Mouse (Mus musculus) skeletal muscle tissue, adult 2 months (tissue): ENCODE results near the gene Zmiz1.

Source experiments
- DNase-seq: peaks from one replicate; pipeline ENCODE4 v3.0.0-alpha.2; 2012; ENCODE audit warnings: low read depth, low spot score

Zmiz1 gene

DNA sequence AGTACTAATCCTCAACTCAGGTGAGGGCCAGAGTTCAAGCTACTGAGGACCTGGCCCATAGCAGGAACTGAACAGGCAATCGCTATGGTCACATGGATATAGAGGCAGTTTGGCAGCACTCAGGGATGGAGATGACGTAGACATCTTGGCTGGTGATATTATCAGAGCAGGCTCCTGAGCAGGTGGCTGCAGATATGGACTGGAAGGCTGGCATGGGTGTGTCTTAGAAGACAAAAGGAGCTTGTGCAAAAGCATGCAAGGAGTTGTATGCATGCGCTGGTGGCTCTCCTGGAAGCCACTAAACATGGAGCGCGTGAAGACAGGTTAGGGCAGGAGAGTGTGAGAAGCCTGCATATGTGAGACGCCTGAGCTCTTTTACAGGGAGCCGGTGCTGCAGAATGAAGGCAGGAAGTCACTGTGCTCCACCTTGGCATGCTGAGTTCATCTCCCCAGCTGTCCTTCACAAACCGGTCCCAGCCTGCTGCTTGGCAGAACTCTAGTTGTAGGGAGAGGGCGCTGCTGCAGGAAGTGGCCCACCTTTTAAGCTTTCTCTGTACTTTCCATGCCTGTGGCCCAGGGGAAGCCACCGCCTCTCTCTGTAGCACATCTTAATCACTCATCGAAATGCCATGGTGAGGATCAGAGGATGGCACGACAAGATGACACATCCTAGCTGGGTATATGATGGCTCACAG lies 4.8 kb upstream of the Zmiz1 start:
- no peak for DNase-seq

DNA sequence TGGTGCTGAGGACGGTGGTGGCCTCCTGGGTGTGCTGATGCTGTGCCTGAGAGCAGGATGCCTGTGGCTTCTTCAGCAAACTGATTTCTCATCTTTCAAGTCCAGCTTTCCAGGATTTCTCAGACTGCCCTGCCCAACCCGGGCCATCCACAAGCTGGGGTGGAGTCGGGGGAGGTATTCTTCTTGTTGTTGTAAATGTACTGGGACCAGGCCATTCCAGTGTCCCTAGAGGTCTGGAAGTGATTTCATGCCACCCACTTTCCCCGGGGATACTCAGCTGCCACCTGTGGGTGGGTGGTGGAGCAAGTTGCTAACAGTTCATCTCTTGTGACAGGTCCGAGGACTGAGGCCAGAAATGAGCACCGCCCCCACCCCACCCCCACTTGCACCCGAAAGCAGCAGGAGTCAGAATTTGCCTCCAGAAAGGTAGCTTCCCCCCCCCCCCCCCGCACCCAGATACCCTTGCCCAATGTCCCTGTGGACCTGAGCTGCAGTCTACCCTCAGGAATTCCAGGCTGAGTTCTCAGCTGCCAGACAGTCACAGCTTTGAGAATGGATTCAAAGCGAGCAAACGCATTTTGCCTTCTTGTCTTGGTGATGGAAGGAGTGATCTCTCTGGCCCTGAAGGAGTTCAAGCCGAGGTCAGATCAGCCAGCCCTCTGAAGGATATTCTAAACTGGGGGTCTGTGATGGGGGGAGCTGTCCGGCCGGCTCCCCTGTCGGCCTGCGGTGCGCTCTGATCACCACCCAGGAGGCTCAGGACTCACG lies 2.1 kb upstream of the Zmiz1 start:
- DNase-seq = no peak

DNA sequence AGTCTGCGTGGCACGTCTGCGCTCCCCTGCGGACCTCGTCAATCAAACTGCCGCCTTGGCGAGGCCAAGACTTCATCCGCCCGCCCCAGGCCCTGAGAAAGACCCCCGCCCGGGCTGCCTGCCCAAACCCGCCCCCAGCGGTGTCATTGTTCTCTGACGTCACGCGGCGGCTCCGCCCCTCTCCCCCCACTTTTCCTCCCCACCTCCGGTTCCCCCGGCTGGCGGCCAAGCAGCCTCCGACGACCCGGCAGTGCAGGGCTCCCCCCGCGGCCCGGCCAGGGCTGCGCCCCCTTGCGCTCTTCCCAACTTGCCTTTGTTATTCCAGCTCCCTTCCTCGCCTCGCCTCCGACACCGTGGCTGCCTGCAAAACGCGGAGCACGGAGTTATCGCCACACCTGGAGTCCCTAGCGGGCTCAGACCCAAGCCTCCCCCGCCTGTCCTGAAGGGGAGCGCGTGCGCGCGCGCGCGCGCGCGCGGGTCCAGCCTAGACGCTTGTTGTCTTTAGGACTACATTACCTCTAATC lies 1.5 kb upstream of the Zmiz1 start:
- peak; percentile 96 for DNase-seq

DNA sequence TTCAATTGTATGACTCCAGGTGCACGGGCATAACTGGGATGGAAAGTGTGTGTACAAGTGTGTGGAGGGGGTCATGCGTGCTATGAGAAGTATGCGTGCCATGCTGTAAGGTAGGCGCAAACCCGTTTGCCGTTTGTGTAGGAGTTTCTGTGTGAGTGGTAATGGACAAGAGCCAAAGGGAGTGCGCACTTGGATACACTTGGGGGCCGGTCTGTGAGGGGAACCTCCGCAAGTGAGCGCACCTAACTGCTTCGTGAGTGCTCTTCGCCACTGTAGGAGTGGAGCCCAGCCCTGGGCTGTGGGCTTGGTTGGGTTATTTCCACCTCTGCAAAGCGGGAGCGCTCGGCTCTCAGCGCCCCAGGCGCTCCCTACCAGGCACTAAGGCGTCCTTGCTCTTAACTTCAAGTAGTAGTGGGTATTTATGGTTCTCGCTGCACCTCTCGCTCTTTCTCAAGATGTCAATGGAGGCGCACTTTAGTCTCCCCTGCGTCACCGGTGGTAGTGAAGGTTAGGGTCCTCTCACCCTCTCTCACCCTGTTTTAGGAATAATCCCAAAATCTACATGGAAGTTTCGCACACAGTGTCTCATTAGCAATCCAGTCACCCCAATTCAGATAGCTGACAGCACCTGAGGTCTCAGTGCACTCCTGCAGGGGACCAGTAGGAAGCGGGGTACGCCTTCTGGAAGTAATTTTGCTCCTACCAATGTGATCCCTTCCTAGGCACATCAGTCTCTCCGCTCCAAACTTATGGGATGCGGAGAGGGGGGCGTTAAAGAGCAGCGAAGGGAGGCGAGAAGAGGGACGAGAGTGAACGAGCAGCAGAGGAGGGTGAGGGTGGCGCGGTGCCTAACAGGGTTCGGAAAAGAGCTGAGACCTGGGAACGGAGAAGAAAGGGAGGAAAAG lies 622 bp upstream of the Zmiz1 start:
- DNase-seq = no peak

DNA sequence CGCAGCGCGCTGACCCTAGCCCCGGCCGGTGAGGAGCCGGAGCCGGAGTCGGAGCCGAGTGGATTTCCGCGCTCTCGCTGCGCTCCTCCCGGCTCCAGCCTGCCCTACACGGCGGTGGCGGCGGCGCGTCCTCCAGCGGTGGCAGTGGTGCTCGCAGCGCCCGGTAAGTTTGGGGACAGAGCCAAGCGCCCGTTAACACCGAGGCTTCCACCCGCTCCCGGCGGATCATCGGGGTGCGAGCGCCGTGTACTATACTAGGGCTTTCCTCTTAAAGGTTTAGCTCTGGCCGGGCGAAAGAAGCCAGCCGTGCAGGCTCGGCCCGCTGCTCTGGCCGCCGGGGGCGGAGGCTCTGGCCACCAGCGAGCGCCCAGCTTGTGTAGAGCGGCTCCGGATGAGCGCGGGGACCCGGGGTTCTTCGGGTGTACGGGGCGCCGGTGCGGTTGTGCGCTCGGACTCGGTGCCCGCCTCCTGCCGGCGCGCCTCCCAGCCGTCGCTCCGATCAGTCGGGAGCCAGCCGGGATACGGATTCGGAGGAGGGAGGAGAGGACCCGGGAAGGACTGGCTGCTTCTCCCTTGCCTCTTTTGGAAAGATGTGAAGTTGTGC lies 511 bp downstream of the Zmiz1 start:
- DNase-seq = peak; percentile 75

DNA sequence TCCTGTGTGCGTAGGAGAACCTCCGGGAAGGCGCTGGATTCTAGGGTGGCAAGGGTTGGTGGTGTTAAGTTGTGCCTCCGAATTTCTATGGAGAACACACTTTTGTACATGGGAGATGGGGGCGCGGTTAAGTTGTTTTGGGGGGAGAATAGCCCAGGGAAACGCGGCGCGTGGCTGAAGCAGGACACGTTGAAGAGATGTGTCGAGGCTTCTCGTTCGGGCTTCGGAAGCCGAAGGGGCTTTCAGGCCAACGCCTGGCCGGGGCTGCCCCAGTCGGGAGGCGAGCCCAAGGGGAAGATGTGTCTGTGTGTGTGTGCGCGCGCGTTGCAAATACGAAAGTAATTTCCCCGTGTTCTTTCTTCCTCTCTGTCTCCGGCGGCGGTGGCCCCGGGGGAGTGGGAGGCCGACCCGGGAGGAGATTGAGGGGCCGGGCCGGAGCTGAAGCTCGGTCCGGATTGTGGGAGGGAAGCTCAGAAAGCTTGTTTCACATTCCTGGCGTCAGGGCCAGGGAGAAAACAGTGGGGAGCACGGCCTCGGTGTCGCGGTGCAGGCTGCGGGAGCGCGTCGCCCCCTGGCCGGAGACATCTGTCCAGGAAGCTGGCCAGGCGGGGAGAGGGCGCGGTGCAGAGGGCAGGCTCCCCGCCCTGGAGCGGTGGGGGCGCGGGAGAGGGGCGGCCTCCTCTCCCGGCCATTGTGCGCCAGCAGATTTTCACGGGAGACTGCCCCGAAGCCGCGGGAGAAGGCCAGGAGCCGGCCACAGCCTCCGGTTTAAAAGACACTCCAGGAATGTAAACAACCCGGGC lies 1.2 kb downstream of the Zmiz1 start:
- peak; percentile 61 for DNase-seq

DNA sequence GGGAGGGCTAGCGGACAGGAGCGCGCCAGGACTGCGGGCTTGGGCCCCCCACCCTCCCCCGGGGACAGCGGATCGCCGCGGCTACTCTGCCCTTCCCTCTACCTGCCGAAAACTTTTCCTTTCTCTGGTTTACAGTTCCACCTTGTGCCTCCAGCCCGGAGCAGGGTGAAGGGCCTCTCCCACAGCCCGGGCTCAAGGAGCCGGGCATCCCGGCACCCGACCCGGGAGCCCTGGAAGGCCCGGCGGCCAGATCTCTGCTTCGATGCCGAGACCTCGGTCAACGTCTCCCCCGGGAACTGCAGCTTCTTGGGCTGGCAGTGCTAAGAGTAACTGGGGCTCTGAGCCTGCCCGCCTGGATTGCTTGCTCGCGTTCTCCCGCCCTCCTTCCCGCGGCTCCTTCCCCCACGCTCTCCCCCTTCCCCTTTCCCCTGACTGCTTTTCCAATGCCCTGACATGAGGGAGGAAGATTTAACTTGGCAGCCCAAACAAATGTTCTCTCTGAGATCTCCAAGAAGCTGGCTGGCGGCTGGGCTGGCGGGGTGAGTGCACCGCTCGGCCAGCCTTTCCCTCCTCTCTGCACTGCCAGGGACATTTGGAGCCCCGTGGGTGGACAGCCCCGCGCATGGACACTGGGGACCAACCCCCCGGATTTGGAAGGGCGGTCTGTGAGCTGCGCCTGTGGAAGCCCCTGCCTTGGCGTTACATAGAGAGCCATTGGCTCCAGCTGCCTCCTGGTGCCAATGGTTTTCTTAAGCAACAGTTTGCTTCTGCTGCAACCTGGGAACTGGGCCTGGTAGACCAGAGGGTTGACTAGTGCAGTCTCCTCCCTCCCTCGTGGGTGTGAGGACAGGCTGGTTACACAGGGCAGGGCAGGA lies 2.1 kb downstream of the Zmiz1 start:
- DNase-seq = peak; percentile 79

DNA sequence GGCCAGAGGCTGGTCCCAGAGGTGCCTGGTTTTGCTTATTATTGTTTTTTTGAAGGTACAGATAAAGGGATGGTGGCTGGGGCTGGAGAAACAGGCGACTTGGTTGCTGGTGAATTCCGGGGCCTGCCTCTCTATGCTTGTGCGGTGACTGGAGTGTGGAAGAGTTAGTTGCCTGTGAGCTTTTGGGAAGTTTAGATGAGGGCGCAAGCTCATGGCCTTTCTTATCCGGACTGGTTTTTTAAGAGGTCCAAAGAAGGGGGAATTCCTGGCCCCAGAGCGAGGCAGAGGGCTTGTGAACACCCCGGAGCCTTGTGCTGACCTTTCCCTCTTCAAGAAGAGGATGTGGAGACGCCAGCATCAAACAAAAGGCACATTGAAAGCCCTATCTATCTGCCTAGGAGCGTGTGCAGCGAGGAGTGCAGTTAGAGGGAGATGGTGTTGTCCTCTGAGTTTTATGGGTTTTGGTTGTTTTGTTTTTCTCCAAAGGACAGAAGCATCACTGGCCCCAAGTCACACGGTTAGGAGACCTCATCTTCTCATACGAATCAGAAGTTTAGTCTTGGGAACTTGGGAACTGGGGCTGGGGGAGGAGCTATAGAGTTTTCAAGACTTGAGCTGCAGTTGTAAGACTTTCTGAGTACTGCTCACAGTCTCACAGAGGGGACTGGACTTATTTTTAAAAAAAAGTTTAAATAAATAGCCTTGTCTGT lies 2.8 kb downstream of the Zmiz1 start:
- DNase-seq = no peak

DNA sequence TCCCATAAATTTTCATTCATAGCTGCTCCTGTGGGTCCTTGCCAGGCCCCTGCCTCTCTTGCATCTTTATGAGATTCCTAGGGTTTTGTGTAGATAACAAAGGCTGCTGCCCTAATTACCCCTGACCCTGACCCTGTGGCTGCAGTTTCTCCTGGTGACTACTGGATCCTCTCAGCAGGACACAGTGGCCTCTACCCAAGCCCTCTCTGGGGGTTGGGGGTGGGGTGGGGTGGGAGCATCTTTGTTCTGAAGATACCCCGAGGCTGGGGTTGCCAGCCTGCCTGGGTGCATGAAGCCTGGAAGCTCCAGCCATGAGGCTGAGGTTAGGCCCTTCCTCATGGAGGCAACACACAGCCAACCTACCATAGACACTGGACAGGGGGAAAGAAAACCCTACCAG lies 4.0 kb downstream of the Zmiz1 start:
- no peak for DNase-seq

DNA sequence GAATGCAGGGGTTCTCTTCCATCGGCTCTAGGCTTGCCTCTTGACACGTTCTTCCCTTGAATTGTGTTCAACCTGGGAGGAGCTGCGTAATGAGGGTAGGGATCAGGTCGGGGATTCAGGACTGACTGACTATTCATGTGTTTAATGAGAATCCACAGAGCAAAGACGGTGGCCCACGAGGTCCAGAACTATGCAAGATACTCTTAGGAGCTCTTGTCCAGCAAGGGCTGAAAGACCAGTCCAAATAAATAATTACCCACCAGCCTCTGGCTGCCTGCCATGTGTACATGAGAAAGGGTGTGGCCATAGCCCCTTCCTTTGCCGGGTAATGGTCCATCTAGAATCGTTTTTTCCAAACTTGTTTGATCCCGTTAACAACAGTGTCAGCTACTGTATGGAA lies 4.9 kb downstream of the Zmiz1 start:
- no peak for DNase-seq

DNA sequence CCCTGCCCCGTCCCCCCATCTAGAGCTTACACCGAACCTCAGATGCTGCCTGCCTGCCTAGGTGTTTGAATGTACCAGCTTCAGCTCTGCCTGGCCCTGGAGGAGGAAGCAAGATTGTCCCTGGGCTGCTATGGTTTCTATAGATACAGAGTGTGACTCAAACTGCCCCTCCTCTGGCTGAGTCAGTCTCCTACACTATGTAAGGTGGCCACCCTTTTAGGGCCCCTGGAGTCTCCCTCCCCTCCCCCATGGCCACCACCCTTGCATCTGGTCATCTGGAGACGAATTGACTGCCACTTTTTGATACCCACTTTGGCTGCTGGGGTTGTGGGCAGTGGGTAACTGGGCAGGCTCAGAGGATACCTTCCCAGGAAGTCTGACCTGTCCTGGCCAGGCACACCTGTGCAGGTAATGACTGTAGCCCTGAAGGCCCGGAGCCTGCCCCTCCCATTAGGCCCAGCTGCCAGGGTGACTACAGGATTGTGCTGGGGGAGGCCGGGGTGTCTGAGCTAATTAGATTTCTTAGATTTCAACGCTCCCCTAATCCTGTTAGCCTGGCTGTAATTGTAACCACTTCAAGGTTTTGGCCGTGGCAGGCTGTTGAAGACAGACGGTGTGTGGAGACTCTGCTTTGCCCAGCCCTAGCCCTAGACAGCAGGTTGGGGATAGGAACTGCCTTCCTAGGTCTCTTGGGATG lies 5.8 kb downstream of the Zmiz1 start:
- no peak for DNase-seq

DNA sequence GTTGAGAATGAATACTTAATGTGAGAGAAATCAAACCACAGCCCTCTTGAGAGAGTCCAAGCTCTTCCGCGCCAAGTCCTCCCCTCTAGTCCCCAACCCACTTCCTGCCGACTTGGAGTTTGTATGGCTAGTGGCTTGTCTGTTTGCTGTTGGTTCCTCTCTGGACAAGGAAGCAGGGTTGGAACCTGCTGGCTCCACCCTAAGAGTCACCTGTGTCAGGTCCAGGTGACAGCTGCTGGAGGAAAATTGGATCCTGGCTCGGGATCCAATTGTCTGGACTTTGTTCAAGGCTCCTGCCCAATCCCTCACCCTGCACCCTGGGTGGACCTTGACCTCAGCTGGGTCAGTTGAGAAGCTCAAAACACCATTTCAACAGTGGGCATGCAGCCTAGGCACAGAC lies 7.4 kb downstream of the Zmiz1 start:
- DNase-seq = no peak

DNA sequence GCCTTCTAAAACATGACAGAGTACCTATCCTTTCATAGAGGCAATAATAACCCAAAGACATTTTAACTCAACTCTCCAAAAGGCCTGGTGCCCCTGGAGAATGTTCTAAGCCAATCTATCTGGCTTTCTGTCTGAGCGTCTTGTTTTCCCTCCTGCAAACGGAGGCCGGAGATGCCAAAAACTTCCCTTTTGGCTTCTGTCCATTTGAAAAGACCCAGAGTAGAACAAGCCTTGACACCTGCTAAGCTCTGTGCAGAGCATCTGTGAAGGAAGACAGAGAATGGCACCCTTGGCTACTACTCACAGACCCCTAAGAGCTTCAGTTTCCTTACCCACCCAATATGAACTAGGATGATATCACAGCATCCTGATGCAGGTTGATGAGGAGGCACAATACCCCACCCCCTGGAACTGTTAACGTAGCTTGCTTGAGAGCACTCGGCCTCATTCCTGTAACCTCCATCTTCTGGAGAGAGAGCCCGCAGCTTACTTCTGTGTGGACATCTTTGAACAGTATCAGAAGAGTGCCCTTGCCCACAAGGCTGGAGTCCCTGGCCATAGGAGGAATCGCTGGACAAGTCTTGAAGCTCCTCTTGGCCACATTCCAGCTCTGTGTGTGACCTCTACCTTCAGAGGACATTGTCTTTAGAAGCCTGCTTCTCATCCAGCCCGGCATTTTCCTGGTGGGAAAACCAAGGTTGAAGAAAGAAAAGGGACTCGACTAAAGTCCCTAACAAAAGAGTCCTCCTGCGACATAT lies 9.1 kb downstream of the Zmiz1 start:
- no peak for DNase-seq

DNA sequence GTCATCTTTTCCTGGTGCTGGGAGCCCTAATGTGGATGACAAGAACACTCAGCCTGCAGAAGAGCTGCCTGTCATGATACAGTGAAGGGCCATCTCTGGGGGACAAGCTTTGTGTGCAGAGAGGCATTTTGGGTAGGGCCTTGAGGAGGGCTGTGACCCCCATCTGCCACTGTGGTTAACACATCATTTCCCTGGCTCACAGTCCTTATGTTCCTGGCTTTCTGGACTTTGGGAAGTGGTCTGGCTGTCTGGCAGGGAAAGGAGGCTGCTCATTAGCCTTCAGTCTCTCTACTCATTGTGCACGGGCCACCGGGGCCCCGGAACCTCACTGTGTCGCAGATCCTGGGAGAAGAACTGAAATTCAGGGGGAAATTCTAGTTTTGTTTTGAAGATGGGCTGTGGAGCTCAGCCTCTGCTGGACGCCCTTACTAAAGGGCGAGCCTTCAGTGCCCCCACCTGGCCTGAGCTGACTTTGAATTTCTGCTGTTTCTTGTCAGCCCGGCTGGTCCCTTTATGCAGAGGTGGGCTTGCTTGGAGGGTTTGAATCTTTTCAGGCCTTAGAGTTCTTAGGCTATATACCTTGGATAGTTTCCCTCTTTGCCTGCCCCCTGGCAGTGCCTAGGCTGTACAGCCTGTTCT lies 10.0 kb downstream of the Zmiz1 start:
- DNase-seq = no peak

DNA sequence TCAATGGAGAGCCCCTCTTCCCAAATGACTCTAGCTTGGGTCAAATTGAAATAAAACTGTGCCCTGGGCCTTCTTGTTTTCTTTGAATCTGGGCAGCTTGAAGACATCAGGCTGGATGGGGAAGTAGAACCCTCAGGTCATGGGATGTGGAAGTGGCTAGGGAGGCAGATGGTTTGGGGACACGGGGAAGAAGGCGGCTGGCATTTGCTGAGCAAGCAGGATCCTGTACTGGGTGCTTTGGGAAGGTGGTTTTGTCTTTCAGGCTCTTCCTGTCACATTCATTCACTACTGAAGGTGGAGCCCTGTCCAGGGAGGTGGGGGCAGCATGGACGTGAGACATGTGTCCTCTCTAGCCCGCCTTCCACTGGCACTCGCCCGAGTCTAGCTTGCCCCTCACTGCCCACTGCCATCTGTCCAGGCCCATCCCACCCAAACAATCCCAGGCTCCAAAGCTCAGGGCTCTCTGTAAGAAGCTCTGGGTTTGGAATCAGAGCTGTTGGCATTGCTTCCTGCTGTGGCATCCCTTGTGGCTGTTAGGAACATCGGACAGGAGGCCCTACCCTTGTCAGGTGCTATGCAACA lies 11.3 kb downstream of the Zmiz1 start:
- DNase-seq = no peak

DNA sequence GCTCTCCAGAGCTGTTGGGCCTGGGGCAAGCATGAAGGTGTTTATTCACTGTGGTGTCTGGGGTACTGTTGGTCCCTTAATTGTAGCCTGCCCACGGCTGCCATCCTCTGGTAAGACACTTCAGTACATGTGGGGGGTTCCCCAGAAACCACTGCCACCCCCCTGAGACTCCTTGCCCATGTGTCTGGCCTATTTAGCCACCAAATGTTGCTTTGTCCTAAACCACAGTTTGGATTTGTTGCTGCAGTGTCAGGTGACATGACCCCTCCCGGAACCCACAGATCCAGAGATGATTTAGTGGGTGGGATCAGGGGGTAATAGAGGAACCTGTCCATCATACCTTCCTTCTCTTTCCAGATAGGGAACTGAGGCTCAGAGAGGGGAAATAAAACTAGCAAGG lies 12.1 kb downstream of the Zmiz1 start:
- no peak for DNase-seq
